Mouse (Mus musculus): ENCODE measurements around the gene Rpl6. TPM values are rescaled to one million over a fixed set of nuclear protein-coding genes. Genes with fewer than 3 reads are reported as not detected.

The Rpl6 gene
- total RNA-seq, 1 experiment from 2014 or later: 659 TPM

- no peak for ATAC-seq (ENCODE audit: extremely low read depth, insufficient number of reproducible peaks, low FRiP score, poor library complexity, severe bottlenecking)
Measured at GRCm38 (mm10) chr5:121243676-121244364, 39.5 kb downstream of the Rpl6 start.

DNA sequence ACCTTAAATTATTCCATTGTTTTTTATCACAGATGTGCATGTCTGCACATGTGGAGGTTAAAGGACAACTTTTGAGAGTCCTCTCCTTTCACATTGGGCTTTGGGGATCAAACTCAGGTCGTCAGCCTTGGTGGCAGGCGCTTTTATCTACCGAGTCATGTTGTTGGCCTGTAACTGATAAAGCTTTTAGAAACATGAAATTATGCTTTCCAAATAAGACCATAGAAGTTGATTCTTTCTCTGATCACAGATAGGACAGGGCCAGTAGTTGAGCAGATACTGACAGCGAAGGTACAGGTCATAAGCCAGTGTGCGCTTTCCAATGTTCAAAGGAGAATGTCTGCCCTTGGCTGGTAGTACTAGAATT lies 40.1 kb downstream of the Rpl6 start:
- no peak for ATAC-seq (ENCODE audit: extremely low read depth, insufficient number of reproducible peaks, low FRiP score, poor library complexity, severe bottlenecking)

DNA sequence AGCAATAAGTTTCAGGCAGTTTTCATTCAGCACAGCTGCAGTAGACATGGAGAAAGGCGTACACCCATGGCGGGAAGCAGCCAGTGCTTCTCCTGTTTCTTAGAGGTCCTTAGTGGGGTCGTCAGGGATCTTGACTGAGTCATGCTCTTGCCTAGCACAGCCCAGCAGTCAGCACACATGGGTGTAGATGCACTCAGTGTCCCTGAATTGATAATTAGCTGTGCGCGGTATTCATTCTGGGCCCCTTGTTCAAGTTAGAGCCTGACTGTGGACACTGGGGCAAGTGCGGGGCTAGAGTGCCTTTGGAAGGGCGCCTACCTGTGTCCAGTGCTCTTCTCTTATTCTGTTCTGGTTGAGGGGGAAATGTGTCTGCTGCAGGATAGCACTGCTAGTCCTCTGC lies 40.9 kb downstream of the Rpl6 start:
- ATAC-seq (ENCODE audit: extremely low read depth, insufficient number of reproducible peaks, low FRiP score, poor library complexity, severe bottlenecking): no peak

GRCm38 (mm10) chr5:121248766-121249394 lies 44.6 kb downstream of the Rpl6 start:
- no peak for ATAC-seq (ENCODE audit: extremely low read depth, insufficient number of reproducible peaks, low FRiP score, poor library complexity, severe bottlenecking)

DNA sequence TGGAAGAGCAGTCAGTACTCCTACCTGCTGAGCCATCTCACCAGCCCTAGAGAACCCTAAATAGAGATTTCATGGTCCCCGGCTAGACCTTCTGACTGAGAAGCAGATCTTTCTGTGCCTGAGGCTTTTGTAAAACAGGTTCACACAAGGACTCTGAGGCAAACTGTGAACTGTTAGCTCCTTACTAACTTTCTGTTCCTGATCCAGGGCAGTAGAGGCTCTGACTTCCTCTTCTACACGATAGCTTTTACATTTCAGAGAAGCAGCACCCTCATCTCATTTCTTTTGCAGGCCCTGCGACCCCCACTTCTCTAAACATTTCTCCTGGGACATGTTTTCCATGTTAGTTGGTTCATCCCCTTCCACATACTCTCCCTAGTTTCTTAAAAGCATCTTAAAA lies 45.4 kb downstream of the Rpl6 start:
- no peak for ATAC-seq (ENCODE audit: extremely low read depth, insufficient number of reproducible peaks, low FRiP score, poor library complexity, severe bottlenecking)

GRCm38 (mm10) chr5:121251813-121252212 lies 47.5 kb downstream of the Rpl6 start:
- ATAC-seq (ENCODE audit: extremely low read depth, insufficient number of reproducible peaks, low FRiP score, poor library complexity, severe bottlenecking): no peak

DNA sequence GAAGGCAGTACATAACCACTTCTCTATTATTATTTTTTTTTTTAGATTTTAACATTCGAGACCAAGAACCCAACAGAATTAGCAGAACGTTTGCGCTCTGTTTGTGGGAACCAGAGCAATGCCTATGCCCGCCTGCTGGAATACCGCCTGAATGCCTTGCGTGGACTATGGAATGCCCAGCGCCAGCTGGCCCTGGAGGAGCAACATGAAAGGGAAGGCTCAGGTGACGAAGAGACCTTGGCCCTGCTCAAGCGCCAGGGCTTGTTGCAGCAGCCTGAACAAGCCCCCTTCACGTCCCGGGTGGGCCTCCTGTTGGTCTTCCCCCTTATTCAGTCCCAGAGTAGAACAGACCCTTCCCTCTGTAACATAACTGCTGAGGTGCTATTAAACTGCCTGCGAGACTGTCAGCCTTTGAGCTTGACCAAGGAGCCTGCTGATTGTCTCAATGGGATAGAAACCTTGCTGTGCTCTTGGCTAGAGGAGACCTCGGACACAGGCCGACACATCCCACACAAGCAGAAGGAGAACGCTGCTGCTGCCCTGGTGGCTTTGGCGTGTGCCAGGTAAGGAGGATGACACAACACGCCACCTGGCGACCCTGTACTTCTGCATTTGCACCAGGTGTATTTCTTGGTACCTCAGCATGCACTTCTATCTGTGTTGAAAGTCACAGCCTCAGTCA lies 49.7 kb downstream of the Rpl6 start:
- no peak for ATAC-seq (ENCODE audit: extremely low read depth, insufficient number of reproducible peaks, low FRiP score, poor library complexity, severe bottlenecking)

- no peak for ATAC-seq (ENCODE audit: extremely low read depth, insufficient number of reproducible peaks, low FRiP score, poor library complexity, severe bottlenecking)
Measured at GRCm38 (mm10) chr5:121254977-121255376, 50.7 kb downstream of the Rpl6 start.

Other genes starting within 250 kb of the Rpl6 start
- gene Rph3a, start 194.4 kb upstream of the Rpl6 start, total RNA-seq (2017): not detected in 2 replicates
- 46.9 and 47.7 TPM in 2 replicates for gene Ptpn11, start 13.1 kb upstream of the Rpl6 start, total RNA-seq (2017)
- 26.2 and 40.7 TPM in 2 replicates for gene Hectd4, start 15.7 kb downstream of the Rpl6 start, total RNA-seq (2017)
- gene Trafd1, start 181.2 kb downstream of the Rpl6 start, total RNA-seq (2017): 106 and 111 TPM in 2 replicates
- 31.0 and 34.3 TPM in 2 replicates for gene Naa25, start 193.5 kb downstream of the Rpl6 start, total RNA-seq (2017)
- 0.35 and 0.86 TPM in 2 replicates for gene Tmem116, start 247.4 kb downstream of the Rpl6 start, total RNA-seq (2017)
- 362 and 399 TPM in 2 replicates for gene Erp29, start 248.0 kb downstream of the Rpl6 start, total RNA-seq (2017)